Mouse (Mus musculus): ENCODE results near the gene Spaca3.

DNA sequence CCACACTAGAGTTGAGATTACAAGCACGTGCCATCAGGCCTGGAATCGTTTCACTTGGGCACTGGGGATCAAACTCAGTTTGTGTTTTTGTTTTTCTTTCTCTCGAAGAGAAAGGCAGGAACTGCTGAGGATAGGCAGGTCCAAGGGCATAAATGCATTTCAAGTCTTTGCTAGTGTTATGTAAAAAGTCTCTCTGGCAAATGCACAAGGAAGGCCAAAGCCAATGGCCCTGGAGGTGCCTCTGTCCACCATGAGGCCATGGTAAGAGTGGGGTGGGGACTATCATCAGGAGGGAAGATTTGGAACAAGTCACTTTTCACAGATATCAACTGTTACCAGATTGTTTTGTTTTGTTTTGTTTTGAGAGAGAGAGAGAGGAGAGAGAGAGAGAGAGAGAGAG lies 12.1 kb upstream of the Spaca3 start:
- TF ChIP-seq CTCF (IDR thresholded peaks at IDR 0.05; ENCODE audit: low read depth) (no peak), EP300 (IDR thresholded peaks at IDR 0.05; ENCODE audit: low read depth) (no peak)
